Mouse (Mus musculus): ENCODE measurements at regions not wholly inside any gene's neighbourhood (a gene's known extent, or its start where the extent isn't known, plus 50 kb on each side); places are given as distances from the start of the nearest gene placed in this dataset.

GRCm38 (mm10) chr13:41541139-41541538 is 54.0 kb upstream of the Nedd9 start:
- DNase-seq (ENCODE audit: low spot score) = no peak

GRCm38 (mm10) chr13:41546063-41546462 is 58.9 kb upstream of the Nedd9 start:
- DNase-seq (ENCODE audit: low spot score) = peak; percentile 51

GRCm38 (mm10) chr13:41546531-41546930 is 59.2 kb upstream of the Tmem170b start:
- no peak for DNase-seq (ENCODE audit: low spot score)

- DNase-seq (ENCODE audit: low spot score) = no peak
Measured at GRCm38 (mm10) chr13:41549283-41549682, 56.4 kb upstream of the Tmem170b start.

- DNase-seq (ENCODE audit: low spot score) = no peak
Measured at GRCm38 (mm10) chr13:41550246-41550900, 55.3 kb upstream of the Tmem170b start.

- DNase-seq (ENCODE audit: low spot score) = peak; percentile 42
Measured at GRCm38 (mm10) chr13:41551711-41552349, 53.9 kb upstream of the Tmem170b start.

GRCm38 (mm10) chr13:41554401-41554800 is 51.3 kb upstream of the Tmem170b start:
- DNase-seq (ENCODE audit: low spot score) = no peak

Measured in lung, postnatal 25 days (tissue).